Mouse (Mus musculus) fat pad, adult 2 months (tissue): ENCODE data around the gene Nr2c2ap.
A peak's percentile ranks its signal among the peaks of the same experiment; 100 is the strongest.

Experiments
- DNase-seq: peaks from one replicate; pipeline ENCODE4 v3.0.0-alpha.2; 2011; ENCODE audit warnings: low read depth, low spot score; ENCODE audit errors: extremely low read depth

Gene Nr2c2ap

DNA sequence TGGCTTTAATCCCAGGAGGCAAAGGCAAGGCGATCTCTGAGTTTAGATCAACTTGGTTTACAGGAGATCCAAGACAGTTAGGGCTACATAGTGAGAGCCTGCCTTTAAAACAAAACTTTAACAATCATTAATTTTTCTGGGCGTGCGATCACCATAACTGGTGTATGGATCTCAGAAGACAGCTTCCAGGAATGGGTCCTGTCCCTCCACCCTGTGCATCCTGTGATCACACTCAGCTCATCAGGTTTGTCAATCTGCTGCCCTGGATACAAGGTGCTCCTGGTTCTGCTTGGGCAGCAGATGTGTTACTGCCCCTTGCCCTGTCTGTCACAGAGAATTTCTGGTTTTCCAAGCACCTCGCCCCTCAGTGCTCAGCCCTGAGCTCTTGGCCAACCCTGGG, 28.1 kb downstream of the Nr2c2ap start:
- no peak for DNase-seq

DNA sequence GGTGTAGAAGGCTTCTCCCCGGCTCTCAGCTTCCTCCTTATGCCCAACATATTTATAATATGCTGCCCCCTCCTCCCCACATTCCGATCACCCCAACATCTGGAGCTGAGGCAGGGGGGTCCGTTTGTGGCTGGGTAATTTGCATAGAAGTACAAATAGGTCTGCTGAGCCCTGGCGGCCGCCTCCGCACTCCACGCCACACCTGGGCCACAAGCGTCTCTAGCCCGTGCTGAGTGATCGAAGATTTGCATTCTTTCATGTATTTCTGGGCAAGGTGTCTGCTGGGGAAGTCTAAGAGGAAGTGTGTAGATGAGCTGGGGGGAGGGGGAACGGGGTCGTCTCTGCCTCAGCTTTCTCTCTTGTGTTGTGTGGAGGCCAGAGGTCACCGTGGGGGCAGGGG, 28.9 kb downstream of the Nr2c2ap start:
- DNase-seq = no peak

DNA sequence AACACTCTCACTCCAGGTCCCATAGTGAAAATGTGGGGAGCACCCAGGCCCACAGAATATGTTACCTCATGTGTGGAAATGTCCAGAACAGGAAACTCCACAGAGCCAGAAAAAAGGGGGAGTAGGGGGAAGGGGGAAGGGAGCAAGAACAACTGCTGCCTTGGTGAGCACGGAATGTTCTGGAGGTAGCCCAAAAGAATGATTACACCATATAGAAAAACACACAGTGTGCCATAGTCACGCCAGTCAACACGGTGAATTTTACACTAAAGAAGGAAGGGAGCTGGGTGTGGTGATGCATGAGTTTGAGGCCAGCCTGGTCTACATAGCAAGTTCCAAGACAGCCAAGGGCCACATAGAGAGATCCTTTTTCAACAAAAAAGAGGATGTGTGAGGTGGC, 32.2 kb downstream of the Nr2c2ap start:
- DNase-seq = no peak

DNA sequence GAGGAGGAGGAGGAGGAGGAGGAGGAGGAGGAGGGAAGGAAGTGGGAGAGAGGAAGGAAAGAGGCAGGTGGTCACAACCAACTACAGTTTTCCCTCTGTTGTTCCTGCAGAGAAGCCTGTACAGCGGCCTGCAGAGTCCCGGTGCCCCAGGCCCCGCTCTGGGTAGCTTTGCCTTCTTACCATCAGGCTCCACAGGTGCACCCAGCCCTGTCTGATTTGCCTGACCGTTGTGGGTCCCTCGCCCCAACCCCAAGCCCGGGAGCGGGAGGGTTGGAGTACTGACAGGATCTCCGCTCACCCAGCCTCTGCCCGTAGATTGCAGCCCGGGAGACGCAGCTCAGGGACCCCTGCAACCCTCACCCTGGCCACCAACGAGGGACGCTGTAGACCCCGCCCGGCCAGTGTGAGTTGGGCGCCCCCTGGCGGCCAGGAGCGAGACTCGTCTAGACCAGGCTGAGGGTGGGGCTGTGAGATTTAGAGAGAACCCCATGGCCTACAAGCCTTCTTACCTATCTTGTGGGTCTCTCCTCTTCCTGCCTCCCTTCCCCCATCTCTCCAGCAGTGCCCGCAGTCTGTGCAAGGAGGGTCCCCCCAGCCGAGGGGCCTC, 35.5 kb downstream of the Nr2c2ap start:
- no peak for DNase-seq

DNA sequence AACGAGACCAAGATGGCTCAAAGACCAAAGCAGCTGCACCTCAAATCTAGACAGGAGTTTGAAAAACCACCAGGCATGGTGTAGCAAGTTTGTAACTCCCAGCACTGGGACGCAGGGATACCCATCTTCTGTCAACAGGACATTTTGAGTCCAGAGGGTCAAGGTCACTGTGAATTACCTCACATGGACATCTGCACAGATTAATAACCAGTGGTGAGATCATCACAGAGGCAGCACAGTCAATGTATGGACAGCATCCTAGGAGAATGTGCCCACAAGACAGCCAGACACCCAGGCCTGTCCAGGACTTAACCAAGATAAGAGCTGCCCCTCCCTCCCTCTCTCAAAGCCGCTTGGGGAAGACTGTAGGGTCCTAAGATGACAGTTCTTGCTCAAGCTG, 39.0 kb downstream of the Nr2c2ap start:
- DNase-seq = no peak

DNA sequence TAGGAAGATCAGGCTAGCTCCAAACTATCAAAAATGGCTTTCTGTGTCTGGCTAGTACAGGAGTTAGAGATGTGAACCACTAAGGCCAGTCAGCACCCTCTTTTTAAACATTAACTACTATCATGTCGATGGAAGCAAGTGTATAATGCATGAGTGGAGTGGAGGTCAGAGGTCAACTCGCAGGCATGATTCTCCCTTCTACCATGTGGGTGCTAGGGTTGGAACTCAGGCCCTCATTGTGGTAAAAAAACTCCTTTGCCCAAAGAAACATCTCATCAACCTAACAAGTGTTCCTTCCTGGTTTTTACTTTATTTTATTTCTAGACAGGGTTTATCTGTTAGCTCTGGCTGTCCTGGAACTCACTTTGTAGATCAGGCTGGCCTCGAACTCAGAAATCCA, 39.6 kb downstream of the Nr2c2ap start:
- no peak for DNase-seq

DNA sequence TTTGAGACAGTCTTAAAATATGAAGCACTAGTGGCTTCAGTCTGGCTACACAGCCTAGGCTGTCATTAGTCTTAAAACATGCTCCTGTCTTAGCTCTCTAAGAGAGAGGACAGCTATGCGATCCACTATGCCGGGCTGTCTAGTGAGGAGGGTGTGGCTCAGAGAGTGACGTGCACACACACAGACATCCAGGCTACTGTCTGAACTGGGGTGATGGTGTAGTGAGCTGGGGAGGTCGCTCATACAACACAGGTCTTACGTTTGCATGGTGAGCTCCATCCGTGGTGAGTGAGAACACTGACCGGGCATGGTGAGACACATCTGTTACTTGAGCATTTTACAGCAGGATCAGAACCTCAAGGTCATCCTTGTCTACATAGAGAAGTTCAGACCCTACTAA, 40.1 kb downstream of the Nr2c2ap start:
- no peak for DNase-seq

DNA sequence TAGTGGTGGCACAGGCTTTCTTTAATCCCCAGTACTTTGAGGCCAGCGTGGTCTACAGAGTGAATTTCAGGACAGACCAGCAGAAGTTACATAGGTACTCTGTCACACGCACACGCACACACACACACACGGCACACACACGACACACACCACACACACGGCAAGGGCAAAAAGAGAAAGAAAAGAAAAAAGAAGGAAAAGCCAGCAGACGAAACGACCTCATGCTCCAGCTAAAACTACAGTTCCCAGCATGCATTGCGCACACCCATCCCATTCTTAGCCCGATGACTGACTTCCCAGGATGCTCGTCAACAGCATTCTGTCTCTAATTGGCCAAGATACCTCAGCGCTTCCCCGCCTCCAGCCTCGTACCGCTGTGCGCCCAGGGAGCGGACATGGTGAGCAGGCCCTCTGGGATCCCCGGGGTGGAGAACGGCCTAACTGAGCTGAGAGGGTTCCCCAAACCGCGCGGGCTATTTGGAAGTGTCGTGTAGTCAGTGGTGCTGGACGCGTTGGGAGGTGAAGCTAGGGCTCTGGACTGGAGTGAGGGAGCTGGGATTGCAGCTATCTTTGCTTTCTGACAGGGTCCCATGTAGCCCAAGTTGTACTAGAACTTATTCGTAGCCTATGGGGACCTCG, 41.0 kb downstream of the Nr2c2ap start, which contains the start of gene Tmem161a:
Gene Tmem161a, plus strand, starts transcription at position 314 of the 639 bp plus-strand sequence.
- peak; percentile 71 for DNase-seq

DNA sequence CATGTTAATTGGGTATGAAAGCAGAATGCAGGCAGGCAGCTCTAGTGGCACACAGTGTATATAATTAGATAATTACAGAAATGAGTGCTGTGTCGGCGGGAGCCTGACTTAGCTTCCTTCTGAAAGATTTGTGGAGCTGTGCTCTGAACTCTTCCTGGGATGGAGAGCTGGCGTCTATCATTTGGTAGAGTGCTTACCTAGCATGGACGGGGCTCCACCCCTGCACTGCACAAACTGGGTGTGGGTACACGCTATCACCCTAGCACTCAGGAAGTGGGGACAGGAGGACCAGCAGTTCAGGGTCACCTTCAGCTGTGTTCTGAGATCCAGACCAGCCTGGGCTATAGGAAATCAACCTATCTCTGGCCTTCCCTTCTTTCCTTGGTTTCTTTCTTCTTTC, 42.2 kb downstream of the Nr2c2ap start:
- no peak for DNase-seq

DNA sequence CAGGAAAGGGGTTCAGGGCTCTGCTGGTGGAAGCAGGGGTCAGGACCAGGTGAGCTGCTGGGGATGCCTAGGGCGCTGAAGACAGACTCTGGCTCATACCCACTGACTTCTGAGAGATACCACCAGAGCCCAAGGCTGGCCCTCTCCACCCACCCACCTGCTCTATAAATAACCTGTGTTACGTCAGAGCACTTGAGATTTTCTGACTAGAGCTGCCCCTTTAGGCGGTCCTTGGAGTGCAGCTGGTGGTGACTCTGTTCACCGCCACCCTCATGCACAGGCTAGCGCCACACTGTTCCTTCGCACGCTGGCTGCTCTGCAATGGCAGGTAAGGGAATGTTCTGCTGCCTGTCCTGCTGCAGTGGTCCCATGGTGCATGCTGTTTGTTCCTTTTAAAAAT, 42.9 kb downstream of the Nr2c2ap start:
- DNase-seq = no peak

DNA sequence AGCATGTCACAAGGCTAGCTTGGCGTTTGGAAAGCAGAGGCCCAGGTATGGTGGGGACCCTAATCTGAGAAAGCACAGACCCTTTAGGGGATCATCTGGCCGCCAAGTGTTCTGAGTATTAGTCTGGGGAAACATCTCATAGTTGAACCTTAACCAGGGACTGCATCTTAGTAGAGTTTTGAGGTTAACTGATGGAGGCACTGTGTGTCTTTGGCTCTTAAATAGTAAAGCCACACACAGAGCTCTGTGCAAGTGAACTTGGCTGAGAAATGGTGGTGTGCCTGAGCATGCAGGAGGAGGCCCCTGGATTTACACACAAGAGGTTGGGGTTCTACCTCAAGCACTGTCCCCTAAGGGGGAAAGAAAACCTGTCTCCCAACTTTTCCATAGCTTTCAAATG, 47.1 kb downstream of the Nr2c2ap start:
- no peak for DNase-seq

DNA sequence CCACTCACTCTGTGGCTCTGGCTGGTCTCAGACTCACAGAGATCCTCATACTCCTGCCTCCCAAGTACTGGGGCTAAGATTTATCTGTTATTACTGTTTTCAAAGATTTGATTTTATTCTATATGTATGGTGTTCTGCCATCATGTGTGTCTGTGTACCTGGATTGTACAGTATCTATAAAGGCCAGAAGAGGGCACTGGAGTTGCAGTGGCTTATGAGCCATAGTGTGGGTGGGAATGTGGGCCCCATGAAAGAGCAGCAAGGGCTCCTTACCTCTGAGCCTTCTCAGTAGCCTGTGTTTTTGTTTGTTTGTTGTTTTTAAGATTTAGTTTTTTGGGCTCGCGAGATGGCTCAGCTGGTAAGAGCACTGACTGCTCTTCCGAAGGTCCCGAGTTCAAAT, 47.9 kb downstream of the Nr2c2ap start:
- DNase-seq = no peak

DNA sequence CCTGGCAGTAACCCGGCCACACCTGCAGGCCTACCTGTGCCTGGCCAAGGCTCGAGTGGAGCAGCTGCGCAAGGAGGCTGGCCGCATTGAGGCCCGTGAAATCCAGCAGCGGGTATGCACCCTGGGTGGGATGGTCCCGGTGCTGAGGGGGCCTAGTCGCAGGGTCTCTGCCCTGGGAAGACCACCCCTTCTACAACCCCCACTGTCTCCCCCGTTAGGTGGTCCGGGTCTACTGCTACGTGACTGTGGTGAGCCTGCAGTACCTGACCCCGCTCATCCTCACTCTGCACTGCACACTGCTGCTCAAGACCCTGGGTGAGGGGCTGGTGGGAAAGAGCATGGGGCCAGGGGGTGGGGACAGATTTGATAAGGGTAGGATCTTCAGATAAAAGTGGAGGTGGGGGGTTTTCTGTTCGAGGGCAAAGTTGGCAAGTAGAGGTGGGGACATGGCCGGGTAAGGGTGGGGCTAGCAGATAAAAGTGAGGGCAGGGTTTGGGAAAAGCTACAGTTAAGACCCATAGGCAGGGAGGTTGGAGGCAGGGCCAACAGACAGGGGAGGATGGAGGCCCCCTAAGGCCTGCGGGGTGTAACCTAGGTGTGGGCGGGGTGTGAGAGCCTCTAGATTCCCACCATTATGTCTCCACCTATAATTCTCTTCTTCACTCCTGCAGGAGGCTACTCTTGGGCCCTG, 50.2 kb downstream of the Nr2c2ap start:
- DNase-seq = no peak

DNA sequence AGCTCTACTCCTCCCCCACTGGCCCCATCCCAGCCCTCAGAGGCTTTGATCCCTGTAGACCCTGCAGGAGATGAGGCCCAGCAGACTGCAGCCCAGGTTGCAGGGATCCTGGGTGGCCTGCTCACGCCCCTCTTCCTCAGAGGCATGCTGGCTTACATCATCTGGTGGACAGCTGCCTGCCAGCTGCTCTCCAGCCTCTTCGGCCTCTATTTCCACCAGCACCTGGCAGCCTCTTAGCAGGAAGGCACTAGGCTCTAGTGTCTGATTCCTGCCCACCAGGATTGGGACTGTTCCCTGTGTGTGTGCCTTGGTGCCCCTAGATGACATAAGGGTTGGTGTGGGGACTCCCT, 50.7 kb downstream of the Nr2c2ap start:
- DNase-seq = no peak

DNA sequence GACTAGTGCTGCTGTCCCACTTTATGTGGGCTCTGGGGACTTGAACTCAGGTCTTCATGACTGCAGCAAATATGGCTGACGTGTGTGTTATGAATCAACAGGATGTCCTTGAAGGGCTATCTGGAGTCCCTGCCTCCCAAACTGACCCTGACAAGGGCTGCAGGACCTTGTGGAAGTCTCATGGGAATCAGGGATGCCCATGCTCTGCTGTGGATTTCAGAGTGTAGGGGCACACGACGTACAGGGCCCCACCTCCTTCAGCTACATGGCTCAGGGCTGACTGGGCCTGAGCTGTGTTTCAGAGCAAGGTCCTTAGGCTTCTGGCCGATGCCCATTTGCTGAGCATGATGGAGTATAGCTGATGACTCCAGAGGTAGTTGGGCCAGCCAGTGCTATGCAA, 52.1 kb downstream of the Nr2c2ap start:
- DNase-seq = no peak
